Mouse (Mus musculus) midbrain, embryonic 10.5 days (tissue): Measurements from ENCODE around the gene Lzic. TPM values are rescaled to one million over a fixed set of nuclear protein-coding genes. Genes with fewer than 3 reads are reported as not detected.

Source experiments
- DNase-seq: peaks from one replicate; pipeline ENCODE4 v3.0.0-alpha.2; 2017; ENCODE audit warnings: low spot score
- H3K27ac ChIP-seq: fragments of 300-500 bp; sonication (generic); replicated peaks from 2 replicates; pipeline ENCODE4 v1.5.1; 2016; ENCODE audit warnings: mild to moderate bottlenecking
- H3K27me3 ChIP-seq: fragments of 300-500 bp; sonication (generic); 2 replicates; pipeline ENCODE4 v1.6.1; 2016; ENCODE audit warnings: low read depth, mild to moderate bottlenecking; ENCODE audit not compliant: poor library complexity, severe bottlenecking
- H3K36me3 ChIP-seq: fragments of 300-500 bp; sonication (generic); 2 replicates; pipeline ENCODE4 v1.6.1; 2016; ENCODE audit warnings: mild to moderate bottlenecking, moderate library complexity
- H3K4me1 ChIP-seq: fragments of 300-500 bp; sonication (generic); 2 replicates; pipeline ENCODE4 v1.6.1; 2016
- H3K4me3 ChIP-seq: fragments of 300-500 bp; sonication (generic); 2 replicates; pipeline ENCODE4 v1.5.1; 2016; ENCODE audit warnings: mild to moderate bottlenecking, moderate library complexity
- H3K9me3 ChIP-seq: fragments of 300-500 bp; sonication (generic); replicated peaks from 2 replicates; pipeline ENCODE4 v1.6.1; 2016; ENCODE audit warnings: mild to moderate bottlenecking
- WGBS: fragments of 180-500 bp; shearing (Covaris S2); methylation state at CpG from one replicate; pipeline ENCODE4 v1.1.7; 2016; 5-methylcytosine and 5-hydroxymethylcytosine counted together
- polyA plus RNA-seq: library from polyadenylated mRNA; unstranded; fragments of >200 nt; fragmentation: Nextera tagmentation; extraction: Ambion mirVana; gene quantifications from 2 replicates; pipeline ENCODE4 v1.2.1, GENCODE M21; 2016

The Lzic gene
- polyA plus RNA-seq, 1 experiment from 2014 or later, result 48.9 TPM

DNA sequence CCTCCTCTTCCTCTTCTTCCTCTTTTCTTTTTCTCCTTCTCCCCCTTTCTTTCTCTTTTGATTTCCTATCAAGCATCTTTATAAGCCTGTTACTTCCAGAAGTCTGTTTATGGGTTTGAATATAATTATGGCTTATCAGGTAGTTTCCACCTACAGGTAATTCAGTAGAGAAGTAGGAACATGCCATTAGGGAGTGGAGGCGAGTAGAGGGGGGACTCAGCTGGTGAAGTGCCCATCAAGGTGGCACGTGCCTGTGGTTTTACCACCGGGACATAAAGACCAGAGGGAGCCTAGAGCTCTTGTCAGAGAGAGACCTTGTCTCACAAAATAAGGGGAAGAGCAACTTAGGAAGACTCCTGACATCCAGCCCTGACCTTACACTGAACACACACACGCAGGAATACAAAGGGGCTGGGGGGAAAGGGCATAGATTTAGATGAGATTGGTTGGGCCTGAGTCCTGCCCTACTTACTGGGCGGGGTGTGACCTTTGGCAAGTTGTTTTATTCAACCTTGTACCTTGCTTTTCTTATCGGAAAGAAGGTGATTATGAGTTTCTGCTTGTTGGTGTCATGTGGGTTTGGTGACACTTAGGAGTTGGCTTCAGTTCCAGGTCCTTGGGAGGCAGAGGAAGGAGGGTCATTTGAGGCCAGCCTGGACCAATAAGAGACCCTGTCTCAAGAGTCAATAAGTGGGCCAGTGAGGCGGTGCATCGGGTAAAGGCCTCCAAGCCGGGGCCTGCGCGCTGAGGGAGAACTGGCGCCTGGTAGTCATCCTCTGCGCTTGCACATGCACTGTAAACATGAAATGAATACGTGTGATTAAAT, 4.6 kb downstream of the Lzic start:
- WGBS, result 94% methylated on average over 14 of the region's 14 CpGs
- H3K36me3 ChIP-seq, result peaks cover 80% of the 10 kb centered on the region
- DNase-seq, result no peak
- H3K27ac ChIP-seq, result no peak overlapping the region
- peaks cover 22% of the 10 kb centered on the region for H3K4me1 ChIP-seq
- H3K27me3 ChIP-seq, result no peaks in the 10 kb centered on the region
- no peaks in the 10 kb centered on the region for H3K9me3 ChIP-seq
- H3K4me3 ChIP-seq, result no peak overlapping the region

- WGBS, result 98% methylated on average over 3 of the region's 3 CpGs
- H3K36me3 ChIP-seq, result peaks cover 93% of the 10 kb centered on the region
These were observed 6.1 kb downstream of the Lzic start for GRCm38 (mm10) chr4:149491151-149491550.

GRCm38 (mm10) chr4:149496612-149497011, 11.6 kb downstream of the Lzic start:
- H3K4me1 ChIP-seq, result peaks cover 15% of the 10 kb centered on the region
- peak; percentile 22 for DNase-seq
- no peak overlapping the region for H3K4me3 ChIP-seq
- 21% methylated on average over 2 of the region's 2 CpGs for WGBS
- H3K9me3 ChIP-seq, result no peaks in the 10 kb centered on the region
- H3K27me3 ChIP-seq, result no peaks in the 10 kb centered on the region
- peaks cover 94% of the 10 kb centered on the region for H3K36me3 ChIP-seq
- peak overlapping the region; percentile 73 for H3K27ac ChIP-seq

More at GRCm38 (mm10) chr4:149491151-149491550, 6.1 kb downstream of the Lzic start:
- Histone ChIP-seq H3K27me3 (no peaks in the 10 kb centered on the region), H3K4me1 (peaks cover 16% of the 10 kb centered on the region), H3K4me3 (no peak overlapping the region), H3K27ac (no peak overlapping the region), H3K9me3 (no peaks in the 10 kb centered on the region)
- DNase-seq, result no peak

DNA sequence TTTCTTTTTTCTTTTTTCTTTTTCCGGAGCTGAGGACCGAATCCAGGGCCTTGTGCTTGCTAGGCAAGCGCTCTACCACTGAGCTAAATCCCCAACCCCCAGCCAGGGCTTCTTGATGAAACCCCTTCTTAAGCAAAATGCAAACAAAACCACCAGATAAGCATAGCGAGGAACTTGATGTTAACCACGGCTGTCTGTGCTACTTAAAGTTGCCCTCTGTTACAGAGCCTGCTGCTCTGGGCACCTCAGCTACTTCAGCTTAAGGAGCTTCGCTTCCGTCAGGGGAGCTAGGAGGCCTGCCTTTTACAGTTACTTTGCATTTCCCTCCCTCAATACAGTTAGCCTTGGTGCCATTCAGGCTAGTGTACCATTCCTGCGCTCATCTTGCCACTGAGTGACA, 13.9 kb downstream of the Lzic start:
- Histone ChIP-seq H3K4me1 (peaks cover 15% of the 10 kb centered on the region), H3K27me3 (no peaks in the 10 kb centered on the region), H3K27ac (no peak overlapping the region), H3K4me3 (no peak overlapping the region), H3K9me3 (no peaks in the 10 kb centered on the region), H3K36me3 (peaks cover 87% of the 10 kb centered on the region)
- WGBS, result 75% methylated on average over 8 of the region's 8 CpGs
- no peak for DNase-seq

GRCm38 (mm10) chr4:149499790-149500189, 14.8 kb downstream of the Lzic start:
- no peaks in the 10 kb centered on the region for H3K27me3 ChIP-seq
- H3K27ac ChIP-seq, result no peak overlapping the region
- DNase-seq, result no peak
- H3K9me3 ChIP-seq, result no peaks in the 10 kb centered on the region
- H3K4me1 ChIP-seq, result peaks cover 17% of the 10 kb centered on the region
- WGBS, result 91% methylated on average over 5 of the region's 5 CpGs
- no peak overlapping the region for H3K4me3 ChIP-seq
- H3K36me3 ChIP-seq, result peaks cover 78% of the 10 kb centered on the region

DNA sequence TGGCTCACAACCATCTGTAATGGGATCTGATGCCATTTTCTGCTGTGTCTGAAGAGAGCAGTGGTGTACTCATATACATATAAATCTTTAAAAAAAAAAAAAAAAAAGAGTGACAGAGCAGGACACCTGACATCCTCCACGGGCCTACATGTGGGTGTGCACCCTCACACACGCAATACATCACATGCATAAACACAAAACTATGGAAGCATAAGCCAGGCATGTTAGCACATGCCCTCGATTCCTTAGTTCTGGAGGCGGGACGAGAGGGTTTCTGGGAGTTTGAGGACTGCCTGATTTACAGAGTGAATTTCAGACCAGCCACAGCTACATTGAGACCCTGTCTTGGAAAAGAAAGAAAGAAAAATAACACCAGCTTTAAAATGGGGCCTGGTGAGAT, 19.3 kb downstream of the Lzic start:
- Histone ChIP-seq H3K4me1 (peaks cover 7% of the 10 kb centered on the region), H3K27me3 (no peaks in the 10 kb centered on the region), H3K4me3 (no peak overlapping the region), H3K27ac (no peak overlapping the region), H3K36me3 (peaks cover 38% of the 10 kb centered on the region), H3K9me3 (no peaks in the 10 kb centered on the region)
- no peak for DNase-seq
- WGBS, result 88% methylated on average over 5 of the region's 5 CpGs

DNA sequence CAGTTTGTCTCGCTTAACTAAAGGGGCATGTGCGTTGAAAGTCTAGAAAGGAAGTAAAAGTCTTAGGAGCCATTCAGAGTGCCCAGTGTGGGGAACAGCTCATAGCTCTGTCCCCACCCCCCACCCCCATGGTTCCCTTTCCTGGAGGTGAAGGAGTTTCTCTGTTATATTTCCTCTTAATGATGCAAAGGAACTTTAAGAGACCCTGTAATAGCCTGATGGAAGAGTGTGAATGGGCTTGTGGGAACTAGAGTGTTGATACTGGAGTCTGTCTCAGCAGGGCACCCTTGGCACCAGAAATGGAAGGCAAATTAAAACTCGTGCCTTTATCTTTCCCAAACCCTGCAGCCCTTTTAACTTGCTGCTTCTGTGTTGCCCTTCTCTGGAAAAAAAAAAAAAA, 19.8 kb downstream of the Lzic start:
- Histone ChIP-seq H3K4me1 (peaks cover 7% of the 10 kb centered on the region), H3K9me3 (no peaks in the 10 kb centered on the region), H3K4me3 (no peak overlapping the region), H3K27me3 (no peaks in the 10 kb centered on the region), H3K27ac (no peak overlapping the region), H3K36me3 (peaks cover 33% of the 10 kb centered on the region)
- DNase-seq, result no peak
- WGBS, result 36% methylated on average over 3 of the region's 3 CpGs

- WGBS, result 63% methylated on average over 15 of the region's 15 CpGs
- no peak for DNase-seq
These were observed 20.4 kb downstream of the Lzic start for GRCm38 (mm10) chr4:149505261-149505967.

GRCm38 (mm10) chr4:149506904-149507303, 21.9 kb downstream of the Lzic start:
- no peak overlapping the region for H3K4me3 ChIP-seq
- peaks cover 12% of the 10 kb centered on the region for H3K36me3 ChIP-seq
- H3K27me3 ChIP-seq, result no peaks in the 10 kb centered on the region
- WGBS, result 84% methylated on average over 3 of the region's 3 CpGs
- DNase-seq, result no peak
- no peak overlapping the region for H3K27ac ChIP-seq
- peaks cover 7% of the 10 kb centered on the region for H3K4me1 ChIP-seq
- no peaks in the 10 kb centered on the region for H3K9me3 ChIP-seq

More at GRCm38 (mm10) chr4:149505261-149505967, 20.4 kb downstream of the Lzic start:
- no peaks in the 10 kb centered on the region for H3K27me3 ChIP-seq
- H3K27ac ChIP-seq, result no peak overlapping the region
- peaks cover 27% of the 10 kb centered on the region for H3K36me3 ChIP-seq
- peaks cover 7% of the 10 kb centered on the region for H3K4me1 ChIP-seq
- no peaks in the 10 kb centered on the region for H3K9me3 ChIP-seq
- H3K4me3 ChIP-seq, result no peak overlapping the region

DNA sequence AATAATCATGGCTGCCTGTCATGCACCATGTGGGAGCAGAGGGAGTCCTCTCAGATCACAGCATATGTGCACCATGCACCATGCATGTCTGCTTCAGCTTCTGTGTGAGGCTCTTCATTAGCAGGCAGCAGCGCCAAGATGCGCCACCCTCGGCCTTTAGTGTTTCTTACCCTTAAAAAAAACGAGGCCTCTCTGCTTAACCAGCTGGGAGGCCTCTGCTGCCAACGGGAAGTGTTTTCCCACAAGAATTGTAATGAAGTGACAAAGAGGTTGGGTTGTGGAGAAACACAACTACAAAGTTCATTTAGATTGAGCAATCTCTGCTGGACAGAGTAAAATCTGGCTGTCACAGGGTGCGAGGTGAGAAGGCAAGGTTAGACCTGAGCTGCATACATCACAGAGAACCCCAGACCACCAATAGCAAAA, 26.2 kb downstream of the Lzic start:
- Histone ChIP-seq H3K4me1 (no peaks in the 10 kb centered on the region), H3K4me3 (no peak overlapping the region), H3K27ac (no peak overlapping the region), H3K27me3 (no peaks in the 10 kb centered on the region), H3K9me3 (no peaks in the 10 kb centered on the region), H3K36me3 (no peaks in the 10 kb centered on the region)
- DNase-seq, result no peak
- WGBS, result 68% methylated on average over 6 of the region's 6 CpGs

DNA sequence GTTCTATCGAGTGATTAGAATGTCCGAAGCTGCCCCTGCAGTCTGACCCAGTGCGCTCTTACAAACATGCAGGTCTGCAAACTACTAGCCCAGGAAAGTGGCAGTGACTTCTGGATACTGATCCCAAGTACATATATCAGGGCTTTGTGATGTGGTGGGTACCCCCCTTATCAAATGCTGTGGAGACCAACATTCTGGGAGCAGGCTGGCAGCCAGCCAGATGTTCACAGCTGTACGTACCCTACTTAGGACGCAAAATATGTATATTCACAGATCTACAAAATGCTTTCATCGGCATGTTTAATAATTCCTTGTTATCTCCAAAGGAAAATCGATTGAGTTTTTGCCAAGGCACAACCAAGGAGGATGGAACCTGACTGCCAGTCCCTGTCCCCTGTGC, 27.0 kb downstream of the Lzic start:
- Histone ChIP-seq H3K27ac (no peak overlapping the region), H3K4me3 (no peak overlapping the region), H3K36me3 (no peaks in the 10 kb centered on the region), H3K4me1 (no peaks in the 10 kb centered on the region), H3K27me3 (no peaks in the 10 kb centered on the region), H3K9me3 (no peaks in the 10 kb centered on the region)
- WGBS, result 91% methylated on average over 7 of the region's 7 CpGs
- no peak for DNase-seq

- Histone ChIP-seq H3K36me3 (no peaks in the 10 kb centered on the region), H3K4me1 (peaks cover 19% of the 10 kb centered on the region), H3K27ac (no peak overlapping the region), H3K27me3 (no peaks in the 10 kb centered on the region), H3K9me3 (no peaks in the 10 kb centered on the region), H3K4me3 (no peak overlapping the region)
- DNase-seq, result no peak
- 93% methylated on average over 5 of the region's 5 CpGs for WGBS
These were observed 30.7 kb downstream of the Lzic start for GRCm38 (mm10) chr4:149515706-149516105.

GRCm38 (mm10) chr4:149517868-149518340, 32.9 kb downstream of the Lzic start, which contains the start of gene Ctnnbip1:
TSS of gene Ctnnbip1 (plus strand) at chr4:149518236.
- WGBS, result under 1% methylated on average over 44 of the region's 46 CpGs
- H3K36me3 ChIP-seq, result no peaks in the 10 kb centered on the region

More at GRCm38 (mm10) chr4:149517868-149518340, 32.9 kb downstream of the Lzic start, which contains the start of gene Ctnnbip1:
- Histone ChIP-seq H3K4me3 (peak within 1 kb of the TSS; percentile 89), H3K27me3 (no peaks in the 10 kb centered on the region), H3K9me3 (no peaks in the 10 kb centered on the region), H3K27ac (peak within 1 kb of the TSS; percentile 89), H3K4me1 (peaks cover 25% of the 10 kb centered on the region)
- DNase-seq, result peak; percentile 97
